Mouse (Mus musculus) forebrain, embryonic 11.5 days (tissue): ENCODE measurements at regions not wholly inside any gene's neighbourhood (a gene's known extent, or its start where the extent isn't known, plus 50 kb on each side); places are given as distances from the start of the nearest gene placed in this dataset.
"Not testable (repeated sequence)": the region's sequence is repeated elsewhere in the genome, so short reads cannot be mapped to it uniquely, and the experiment has no call there.

Experiments
- ATAC-seq: fragments of 200-750 bp; cut with Nextera tagmentation; replicated peaks from 2 replicates; pipeline ENCODE4 v1.8.0; 2017; ENCODE audit warnings: moderate TSS enrichment; ENCODE audit not compliant: low FRiP score
- DNase-seq: peaks from one replicate; pipeline ENCODE4 v3.0.0-alpha.2; 2017; ENCODE audit warnings: low spot score
- H3K27ac ChIP-seq: fragments of 300-500 bp; sonication (generic); 2 replicates; pipeline ENCODE4 v1.5.1; 2014; ENCODE audit warnings: low read depth, low read length
- H3K27me3 ChIP-seq: fragments of 300-500 bp; sonication (generic); 2 replicates; pipeline ENCODE4 v1.6.1; 2014; ENCODE audit warnings: mild to moderate bottlenecking, low read length, mixed read lengths; ENCODE audit not compliant: control insufficient read depth, insufficient read depth
- H3K36me3 ChIP-seq: fragments of 300-500 bp; sonication (generic); 2 replicates; pipeline ENCODE4 v1.6.1; 2014; ENCODE audit warnings: mild to moderate bottlenecking, low read length, moderate library complexity, mixed read lengths; ENCODE audit not compliant: control insufficient read depth, insufficient read depth
- H3K4me1 ChIP-seq: fragments of 300-500 bp; sonication (generic); replicated peaks from 2 replicates; pipeline ENCODE4 v1.6.1; 2014; ENCODE audit warnings: low read length, mixed read lengths; ENCODE audit not compliant: control insufficient read depth, insufficient read depth
- H3K4me2 ChIP-seq: fragments of 300-500 bp; sonication (generic); 2 replicates; pipeline ENCODE4 v1.6.1; 2014; ENCODE audit warnings: low read depth, mild to moderate bottlenecking, low read length, moderate library complexity, mixed read lengths; ENCODE audit not compliant: severe bottlenecking
- H3K4me3 ChIP-seq: fragments of 300-500 bp; sonication (generic); 2 replicates; pipeline ENCODE4 v1.5.1; 2014; ENCODE audit warnings: low read depth, low read length
- H3K9ac ChIP-seq: fragments of 300-500 bp; sonication (generic); 2 replicates; pipeline ENCODE4 v1.6.1; 2014; ENCODE audit warnings: low read length
- H3K9me3 ChIP-seq: fragments of 300-500 bp; sonication (generic); 2 replicates; pipeline ENCODE4 v1.6.1; 2016; ENCODE audit warnings: low read length, mixed read lengths; ENCODE audit not compliant: control insufficient read depth
- WGBS: fragments of 180-500 bp; shearing (Covaris S2); extraction: QIAGEN DNeasy Blood & Tissue Kit; methylation state at CpG from one replicate; pipeline ENCODE4 v1.1.7; 2014; 5-methylcytosine and 5-hydroxymethylcytosine counted together

DNA sequence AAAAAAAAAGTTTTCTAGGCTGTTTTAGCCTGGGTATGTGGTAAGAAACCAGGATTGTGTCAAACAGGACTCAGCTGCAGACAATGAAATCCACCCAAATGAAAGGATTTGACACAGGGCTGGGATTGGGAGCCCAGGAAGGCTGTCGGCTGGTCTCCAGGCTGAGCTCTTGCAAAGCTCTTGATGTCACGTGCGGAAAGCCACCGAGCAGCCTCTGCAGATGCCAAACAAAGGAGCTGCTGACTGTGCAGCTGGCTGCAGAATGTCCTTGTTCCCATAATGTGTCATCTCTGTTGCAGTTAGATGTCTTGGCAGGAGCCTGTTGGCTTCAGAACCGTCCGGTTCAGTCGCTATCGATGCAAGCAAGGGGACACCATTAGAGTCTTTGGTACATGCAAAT, 56.1 kb downstream of the Bbs10 start:
- Histone ChIP-seq H3K4me1 (no peaks in the 10 kb centered on the region), H3K4me3 (no peak overlapping the region), H3K36me3 (no peaks in the 10 kb centered on the region), H3K9ac (no peak overlapping the region), H3K27ac (no peak overlapping the region), H3K4me2 (no peak overlapping the region), H3K9me3 (no peaks in the 10 kb centered on the region), H3K27me3 (no peaks in the 10 kb centered on the region)
- DNase-seq, result no peak
- ATAC-seq, result 0 out of 2 replicates have a peak, but pooled peaks have one; percentile 27
- WGBS, result 54% methylated on average over 8 of the region's 8 CpGs

DNA sequence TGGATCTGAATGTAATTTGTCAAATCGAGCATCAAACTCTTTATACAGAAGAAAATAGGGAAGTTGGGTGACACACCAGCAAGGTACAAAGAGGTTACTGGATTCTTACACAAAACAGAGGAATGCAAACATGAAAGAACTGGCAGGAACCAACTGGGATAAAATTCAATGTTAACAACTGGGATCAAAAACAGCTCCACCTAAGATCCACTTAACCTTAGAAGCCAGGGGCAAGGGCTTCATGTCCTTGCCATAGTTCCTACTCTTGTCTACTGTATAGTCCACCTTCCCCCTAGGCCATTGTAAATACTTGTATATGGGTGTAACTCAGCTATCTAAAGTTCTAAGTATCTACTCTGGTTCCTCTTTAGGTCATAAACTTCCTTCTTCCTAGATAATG, 59.9 kb downstream of the Bbs10 start:
- ATAC-seq, H3K4me2 ChIP-seq, H3K4me3 ChIP-seq, H3K27me3 ChIP-seq, H3K9ac ChIP-seq, H3K27ac ChIP-seq, DNase-seq, H3K4me1 ChIP-seq, H3K36me3 ChIP-seq, H3K9me3 ChIP-seq: not testable (repeated sequence)
- 89% methylated on average over 1 of the region's 1 CpGs for WGBS

DNA sequence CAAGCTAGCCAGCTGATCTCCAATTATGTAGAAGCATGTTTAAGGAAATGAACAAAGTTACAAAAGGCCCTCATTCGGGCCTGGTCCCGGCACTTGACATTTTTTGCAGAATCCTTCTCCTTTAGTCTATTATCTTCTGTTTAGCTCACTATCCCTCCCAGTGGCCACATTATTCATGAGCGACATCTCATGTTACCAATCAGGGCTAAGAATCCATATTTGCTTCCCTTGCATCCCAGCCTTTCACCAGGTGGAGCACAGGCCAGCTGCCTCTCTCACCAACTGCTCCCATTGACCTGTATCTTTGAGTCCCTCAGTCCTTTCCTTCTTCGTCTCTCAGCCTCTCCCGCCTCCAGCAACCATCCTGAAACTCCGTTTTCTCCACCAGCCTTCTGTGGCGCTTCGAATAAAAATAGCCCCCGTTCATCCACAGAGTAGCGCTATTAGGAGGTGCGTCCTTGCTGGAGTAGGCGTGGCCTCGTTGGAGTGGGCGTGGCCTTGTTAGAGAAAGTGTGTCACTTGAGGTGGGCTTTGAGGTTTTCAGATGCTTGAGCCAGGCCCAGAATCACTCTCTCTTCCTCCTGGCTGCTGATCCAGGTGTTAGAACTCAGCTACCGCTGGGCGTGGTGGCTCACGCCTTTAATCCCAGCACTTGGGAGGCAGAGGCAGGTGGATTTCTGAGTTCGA, 63.4 kb downstream of the Bbs10 start:
- no peak for ATAC-seq
- Histone ChIP-seq H3K27ac (no peak overlapping the region), H3K9me3 (no peaks in the 10 kb centered on the region), H3K9ac (no peak overlapping the region), H3K27me3 (no peaks in the 10 kb centered on the region), H3K4me2 (no peak overlapping the region), H3K36me3 (no peaks in the 10 kb centered on the region), H3K4me3 (no peak overlapping the region), H3K4me1 (0 out of 2 replicates have a peak, but pooled peaks cover 6% of the 10 kb centered on the region)
- 92% methylated on average over 18 of the region's 18 CpGs for WGBS
- DNase-seq, result no peak

DNA sequence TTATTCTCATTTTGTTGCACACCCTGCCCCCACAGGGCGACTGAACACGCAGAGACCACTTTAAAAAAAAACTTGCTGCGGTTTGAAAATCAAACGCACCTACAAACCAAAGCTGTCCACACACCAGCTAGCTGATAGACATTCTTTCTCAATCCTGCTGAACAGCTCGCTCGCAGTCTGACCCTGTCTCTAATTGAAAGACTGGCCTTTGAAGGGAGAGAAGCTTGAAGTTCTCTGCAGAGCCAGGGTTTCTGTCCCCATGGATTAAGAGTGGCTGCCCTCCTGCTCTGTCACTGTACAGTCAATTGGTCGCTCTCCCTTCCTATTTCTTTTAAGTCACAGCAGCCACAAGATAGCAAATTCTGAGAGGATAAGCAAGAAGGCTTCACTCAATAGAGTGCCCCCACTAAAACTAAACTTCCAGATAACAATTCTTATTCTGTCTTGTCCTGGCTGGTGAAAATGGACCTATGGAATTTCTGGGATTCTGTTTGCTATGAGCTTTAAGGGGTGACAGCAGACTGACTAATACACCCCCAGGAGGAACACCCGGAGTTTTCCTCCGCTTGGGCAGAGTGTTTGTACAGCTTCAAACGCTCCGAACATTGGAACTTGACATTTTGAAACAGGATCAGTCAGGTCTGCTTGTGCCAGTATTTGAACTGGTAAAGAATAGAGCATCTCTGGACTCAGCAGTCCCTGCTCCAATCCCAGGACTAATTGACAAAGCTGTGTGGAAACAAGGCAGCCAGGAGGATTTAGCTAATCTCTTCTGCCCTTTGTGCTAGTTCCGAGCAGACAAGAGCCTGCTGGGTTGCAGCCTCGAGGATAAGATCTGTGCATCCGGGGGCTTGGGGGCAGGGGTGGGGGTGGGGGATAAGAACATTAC, 65.5 kb downstream of the Bbs10 start:
- Histone ChIP-seq H3K27ac (no peak overlapping the region), H3K4me3 (no peak overlapping the region), H3K4me2 (no peak overlapping the region), H3K9me3 (no peaks in the 10 kb centered on the region), H3K9ac (peak overlapping the region; percentile 12; the same call in 1 of the 2 replicates), H3K4me1 (0 out of 2 replicates have a peak, but pooled peaks cover 6% of the 10 kb centered on the region), H3K36me3 (no peaks in the 10 kb centered on the region), H3K27me3 (no peaks in the 10 kb centered on the region)
- 11% methylated on average over 14 of the region's 14 CpGs for WGBS
- ATAC-seq (peak; percentile 78), DNase-seq (no peak)

DNA sequence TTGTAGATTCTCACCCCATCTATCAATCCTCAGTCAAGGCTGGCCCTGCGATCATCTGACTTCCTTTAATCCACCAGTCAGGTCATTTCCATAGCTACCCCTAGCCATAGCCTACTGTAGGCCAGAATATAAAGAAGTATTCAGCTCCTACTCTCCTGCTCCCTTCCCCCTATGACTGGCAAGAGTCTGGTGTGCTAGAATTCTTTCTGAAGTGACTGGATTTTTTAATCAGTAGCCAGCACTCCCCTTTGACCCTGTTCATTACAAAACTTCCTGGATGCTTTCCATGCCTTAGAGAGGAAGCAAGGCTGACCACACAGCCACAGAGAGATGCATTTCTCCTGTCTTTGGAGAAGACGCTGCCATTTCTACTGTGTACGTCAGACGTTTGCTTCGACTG, 66.5 kb downstream of the Bbs10 start:
- DNase-seq (no peak), ATAC-seq (peak; percentile 51; the same call in 1 of the 2 replicates)

GRCm38 (mm10) chr10:111369046-111369445, 70.6 kb downstream of the Bbs10 start:
- WGBS, result 74% methylated on average over 3 of the region's 3 CpGs
- not testable (repeated sequence) for H3K4me1 ChIP-seq, DNase-seq, H3K27ac ChIP-seq, H3K4me3 ChIP-seq, ATAC-seq, H3K9me3 ChIP-seq, H3K27me3 ChIP-seq, H3K9ac ChIP-seq, H3K4me2 ChIP-seq, H3K36me3 ChIP-seq

More for the DNA sequence above, 66.5 kb downstream of the Bbs10 start:
- Histone ChIP-seq H3K27me3 (no peaks in the 10 kb centered on the region), H3K36me3 (no peaks in the 10 kb centered on the region), H3K4me2 (no peak overlapping the region), H3K27ac (no peak overlapping the region), H3K4me1 (0 out of 2 replicates have a peak, but pooled peaks cover 6% of the 10 kb centered on the region), H3K9ac (no peak overlapping the region), H3K9me3 (no peaks in the 10 kb centered on the region), H3K4me3 (no peak overlapping the region)
- 68% methylated on average over 5 of the region's 5 CpGs for WGBS

DNA sequence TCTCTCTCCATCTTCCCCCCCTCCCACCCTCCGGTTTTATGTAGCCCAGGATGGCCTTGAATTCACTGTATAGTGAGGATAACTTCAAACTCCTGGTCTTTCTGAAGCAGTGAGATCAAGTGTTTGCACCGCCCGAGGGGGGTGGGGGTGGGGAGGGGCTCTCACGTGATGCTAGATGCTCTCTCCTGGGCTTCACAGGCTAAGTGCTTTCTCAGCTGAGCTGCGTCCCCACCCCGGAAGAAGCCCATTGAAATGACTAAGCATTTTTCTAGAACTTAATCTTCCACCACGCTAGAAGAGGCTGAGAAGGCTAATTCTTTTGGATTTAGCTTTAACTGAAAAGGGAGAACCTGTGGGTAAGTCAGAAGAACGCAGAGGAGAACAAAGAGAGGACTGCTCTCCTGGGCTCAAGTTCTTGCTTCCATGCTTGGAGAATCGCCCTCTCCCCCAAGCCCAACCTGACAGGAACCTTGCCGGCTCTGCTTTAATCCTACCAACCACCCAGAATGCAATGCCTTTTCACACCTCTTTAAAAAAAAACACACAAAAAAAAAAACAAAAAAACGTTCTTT, 79.7 kb downstream of the Bbs10 start:
- Histone ChIP-seq H3K9ac (no peak overlapping the region), H3K36me3 (no peaks in the 10 kb centered on the region), H3K4me2 (no peak overlapping the region), H3K9me3 (no peaks in the 10 kb centered on the region), H3K27me3 (no peaks in the 10 kb centered on the region), H3K4me3 (no peak overlapping the region), H3K27ac (no peak overlapping the region), H3K4me1 (no peaks in the 10 kb centered on the region)
- 41% methylated on average over 11 of the region's 11 CpGs for WGBS
- ATAC-seq, result 0 out of 2 replicates have a peak, but pooled peaks have one; percentile 40
- DNase-seq, result no peak

GRCm38 (mm10) chr10:111381689-111382088, 83.2 kb downstream of the Bbs10 start:
- H3K27me3 ChIP-seq, result no peaks in the 10 kb centered on the region

More at GRCm38 (mm10) chr10:111381689-111382088, 83.2 kb downstream of the Bbs10 start:
- Histone ChIP-seq H3K4me1 (no peaks in the 10 kb centered on the region), H3K36me3 (no peaks in the 10 kb centered on the region), H3K4me2 (no peak overlapping the region), H3K4me3 (no peak overlapping the region), H3K9ac (no peak overlapping the region), H3K9me3 (no peaks in the 10 kb centered on the region), H3K27ac (no peak overlapping the region)
- WGBS, result 76% methylated on average over 15 of the region's 15 CpGs
- peak; percentile 57 for DNase-seq
- ATAC-seq, result peak; percentile 50; the same call in 1 of the 2 replicates
